Mouse (Mus musculus) thymus, postnatal 25 days (tissue): ENCODE results near the gene Secisbp2.
"Not testable (repeated sequence)": the region's sequence is repeated elsewhere in the genome, so short reads cannot be mapped to it uniquely, and the experiment has no call there.

Source experiments
- DNase-seq: peaks from one replicate; pipeline ENCODE4 v3.0.0; 2022

Gene Secisbp2

GRCm38 (mm10) chr13:51651408-51652064, at the start of gene Secisbp2:
TSS of gene Secisbp2 (plus strand) at chr13:51651697.
- peak; percentile 95 for DNase-seq

- no peak for DNase-seq
These were observed 48.7 kb upstream of the Secisbp2 start for GRCm38 (mm10) chr13:51602764-51603163.

DNA sequence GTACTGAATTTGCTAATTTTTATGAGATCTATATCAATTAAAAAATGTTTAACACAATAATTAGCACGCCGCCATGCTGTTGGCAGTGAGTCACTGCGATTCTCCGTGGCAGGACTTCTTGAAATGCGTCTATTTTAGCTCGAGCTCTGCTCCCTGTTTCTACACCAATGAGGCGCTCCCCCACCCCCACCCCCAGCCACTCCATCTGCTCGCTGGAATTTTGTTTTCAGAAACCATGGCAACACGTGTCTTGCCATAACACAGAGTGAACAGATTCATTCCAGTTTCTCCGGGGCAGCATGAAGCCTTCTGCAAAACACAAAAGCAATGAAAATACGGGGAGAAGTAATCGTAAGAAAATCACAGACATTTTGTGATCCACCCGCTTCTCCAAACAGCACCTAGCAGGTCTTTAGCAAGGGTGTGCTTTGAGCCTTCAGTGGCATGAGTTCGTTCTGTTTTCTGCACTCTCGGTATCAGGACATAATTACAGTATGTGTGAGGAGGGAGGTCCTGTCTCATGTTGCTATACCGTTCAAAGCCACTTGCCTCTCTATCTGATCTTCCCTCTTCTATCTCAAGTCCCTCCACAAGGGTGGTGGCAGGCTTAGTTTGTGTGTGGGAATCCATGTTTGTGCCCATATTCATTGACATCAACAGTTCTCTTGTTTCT, 48.1 kb upstream of the Secisbp2 start:
- no peak for DNase-seq

- no peak for DNase-seq
These were observed 47.6 kb upstream of the Secisbp2 start for GRCm38 (mm10) chr13:51603894-51604244.

- DNase-seq: no peak
These were observed 42.3 kb upstream of the Secisbp2 start for GRCm38 (mm10) chr13:51609231-51609630.

DNA sequence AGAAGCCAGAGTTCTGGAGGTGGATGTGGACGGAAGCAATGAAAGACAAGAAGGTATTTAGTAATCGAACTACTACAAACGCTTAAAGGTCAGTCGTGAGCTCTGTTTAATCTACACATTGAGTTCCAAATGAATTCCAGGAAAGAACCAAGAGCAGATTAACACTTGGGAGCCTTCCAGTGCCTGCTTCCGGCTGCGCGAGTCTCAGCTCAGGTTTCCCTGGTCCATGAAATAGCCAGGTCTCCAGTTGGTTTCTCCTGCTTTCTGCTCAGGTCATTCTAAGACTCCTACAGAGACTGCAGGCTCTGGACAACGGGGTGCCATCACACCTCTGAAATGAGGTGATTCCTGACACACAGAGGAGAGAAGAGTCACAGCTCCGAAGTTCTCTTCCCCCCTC, 40.4 kb upstream of the Secisbp2 start:
- no peak for DNase-seq

GRCm38 (mm10) chr13:51611500-51611899, 40.0 kb upstream of the Secisbp2 start:
- no peak for DNase-seq

- no peak for DNase-seq
These were observed 35.7 kb upstream of the Secisbp2 start for GRCm38 (mm10) chr13:51615815-51616214.

- no peak for DNase-seq
These were observed 35.0 kb upstream of the Secisbp2 start for GRCm38 (mm10) chr13:51616417-51617044.

- no peak for DNase-seq
These were observed 34.2 kb upstream of the Secisbp2 start for GRCm38 (mm10) chr13:51617306-51617705.

GRCm38 (mm10) chr13:51617861-51618260, 33.6 kb upstream of the Secisbp2 start:
- peak; percentile 32 for DNase-seq

- DNase-seq: no peak
These were observed 32.9 kb upstream of the Secisbp2 start for GRCm38 (mm10) chr13:51618602-51619001.

DNA sequence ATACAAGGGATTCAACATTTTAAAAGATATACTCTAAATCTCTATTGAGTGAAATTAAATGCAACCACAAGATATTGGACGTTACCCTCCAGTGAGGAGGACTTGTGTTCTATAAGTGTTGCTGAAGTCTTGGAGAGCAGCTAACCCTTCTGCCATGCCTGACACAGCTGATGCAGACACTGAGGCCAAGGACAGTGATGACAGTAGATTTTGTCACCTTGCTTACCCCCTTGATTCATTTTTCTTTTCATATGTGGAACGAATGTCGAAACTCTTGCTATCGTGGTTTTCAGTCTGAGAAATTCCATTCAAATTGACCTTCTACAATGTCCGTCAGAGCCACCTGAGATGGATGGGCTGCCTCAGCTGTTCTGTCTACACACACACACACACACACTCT, 28.9 kb upstream of the Secisbp2 start:
- no peak for DNase-seq

- no peak for DNase-seq
These were observed 27.8 kb upstream of the Secisbp2 start for GRCm38 (mm10) chr13:51623678-51624077.

GRCm38 (mm10) chr13:51628273-51628848, 23.1 kb upstream of the Secisbp2 start:
- DNase-seq: no peak

DNA sequence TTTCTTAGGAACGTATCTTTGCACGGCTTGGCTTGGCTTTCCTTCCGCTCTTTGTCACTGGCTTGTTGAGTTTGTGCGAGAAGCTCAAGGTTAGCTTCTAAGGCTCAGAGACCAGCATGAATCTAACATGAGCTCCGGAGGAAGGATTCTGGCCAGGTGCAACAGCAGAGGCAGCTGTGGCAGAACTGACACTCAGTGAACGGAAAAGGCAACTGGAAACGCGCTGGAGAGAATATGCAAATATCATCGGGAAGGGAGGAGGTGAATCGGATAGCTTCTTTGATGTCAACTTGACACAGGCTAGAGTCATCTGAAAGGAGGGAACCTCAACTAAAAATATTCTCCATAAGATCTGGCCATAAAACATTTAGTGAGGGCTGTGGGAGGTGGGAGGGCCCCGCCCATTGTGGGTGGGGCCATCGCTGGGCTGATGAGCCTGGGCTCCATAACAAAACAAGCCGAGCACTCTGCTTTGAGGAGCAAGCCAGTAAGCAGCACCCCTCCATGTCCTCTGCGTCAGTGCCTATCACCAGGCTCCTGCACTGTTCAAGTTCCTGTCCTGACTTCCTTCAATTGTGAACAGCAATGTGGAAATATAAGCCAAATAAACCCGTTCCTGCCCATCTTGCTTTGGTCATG, 20.0 kb upstream of the Secisbp2 start:
- DNase-seq: no peak

DNA sequence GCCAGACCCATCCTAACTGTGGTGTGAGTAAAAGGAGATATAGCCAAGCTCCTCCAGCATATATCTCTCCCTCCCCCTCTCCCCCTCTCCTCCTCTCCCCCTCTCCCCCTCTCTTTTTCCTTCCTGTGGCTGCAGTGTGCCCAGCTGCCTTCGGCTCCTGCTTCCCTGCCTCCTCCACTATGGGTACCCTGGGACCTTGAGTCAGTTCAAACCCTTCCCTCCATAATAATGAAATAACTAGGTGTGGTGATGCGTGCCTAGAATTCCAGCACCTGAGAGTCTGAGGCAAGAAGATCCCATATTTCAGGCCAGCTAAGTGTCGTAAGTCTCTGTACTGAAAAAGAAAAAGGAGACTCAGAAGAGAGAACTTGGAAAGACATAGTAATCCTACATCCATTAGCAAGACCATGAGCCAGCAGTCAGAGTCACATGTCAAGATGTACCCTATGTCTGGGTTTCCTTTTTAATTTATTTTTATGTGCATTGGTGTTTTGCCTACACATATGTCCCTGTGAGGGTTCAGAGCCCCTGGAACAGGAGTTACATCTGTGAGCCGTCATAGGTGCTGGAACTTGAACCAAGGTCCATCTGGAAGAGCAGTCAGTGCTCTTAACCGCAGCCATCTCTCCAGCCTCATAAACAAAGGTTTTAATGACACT, 18.8 kb upstream of the Secisbp2 start:
- DNase-seq: no peak

- DNase-seq: not testable (repeated sequence)
These were observed 16.1 kb upstream of the Secisbp2 start for GRCm38 (mm10) chr13:51635384-51635783.

GRCm38 (mm10) chr13:51638958-51639357, 12.5 kb upstream of the Secisbp2 start:
- no peak for DNase-seq

DNA sequence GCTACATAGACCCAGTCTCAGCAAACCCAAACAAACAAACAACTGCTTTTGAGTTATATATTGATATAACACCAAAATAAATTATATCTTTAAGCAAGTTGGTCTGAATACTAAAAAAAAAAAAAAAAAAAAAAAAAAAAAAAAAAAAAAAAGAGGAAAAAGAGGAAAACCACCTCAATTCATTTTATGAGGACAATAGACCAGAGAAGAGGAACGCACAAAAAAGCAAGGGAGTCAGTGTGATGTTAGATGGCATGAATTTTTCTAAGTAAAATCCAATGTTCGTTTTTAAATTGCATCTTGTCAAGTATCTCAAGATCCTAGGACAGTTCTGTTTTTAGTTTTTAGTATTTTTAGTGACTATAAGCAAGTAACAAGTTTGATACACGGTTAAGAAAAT, 10.1 kb upstream of the Secisbp2 start:
- DNase-seq: no peak

GRCm38 (mm10) chr13:51642171-51642778, 9.2 kb upstream of the Secisbp2 start:
- no peak for DNase-seq
